Mouse (Mus musculus) heart, postnatal 0 days (tissue): ENCODE measurements at regions not wholly inside any gene's neighbourhood (a gene's known extent, or its start where the extent isn't known, plus 50 kb on each side); places are given as distances from the start of the nearest gene placed in this dataset.
"Not testable (repeated sequence)": the region's sequence is repeated elsewhere in the genome, so short reads cannot be mapped to it uniquely, and the experiment has no call there.

Experiments used
- ATAC-seq: fragments of 200-750 bp; cut with Nextera tagmentation; 2 replicates; pipeline ENCODE4 v1.8.0; 2017; ENCODE audit warnings: low read depth, moderate number of reproducible peaks, moderate library complexity; ENCODE audit not compliant: insufficient read depth
- DNase-seq: peaks from one replicate; pipeline ENCODE4 v3.0.0-alpha.2; 2016; ENCODE audit warnings: low spot score
- H3K27ac ChIP-seq: fragments of 300-500 bp; sonication (generic); 2 replicates; pipeline ENCODE4 v1.5.1; 2014; ENCODE audit warnings: low read depth, mild to moderate bottlenecking
- H3K27me3 ChIP-seq: fragments of 300-500 bp; sonication (generic); 2 replicates; pipeline ENCODE4 v1.6.1; 2014; ENCODE audit warnings: low read length, mixed read lengths; ENCODE audit not compliant: control insufficient read depth, insufficient read depth
- H3K36me3 ChIP-seq: fragments of 300-500 bp; sonication (generic); replicated peaks from 2 replicates; pipeline ENCODE4 v1.6.1; 2014; ENCODE audit warnings: low read length, mixed read lengths; ENCODE audit not compliant: control insufficient read depth, insufficient read depth
- H3K4me1 ChIP-seq: fragments of 300-500 bp; sonication (generic); 2 replicates; pipeline ENCODE4 v1.6.1; 2014; ENCODE audit warnings: antibody characterized with exemption; ENCODE audit not compliant: control insufficient read depth, insufficient read depth
- H3K4me2 ChIP-seq: fragments of 300-500 bp; sonication (generic); 2 replicates; pipeline ENCODE4 v1.6.1; 2014; ENCODE audit warnings: low read depth, mild to moderate bottlenecking, low read length, moderate library complexity
- H3K4me3 ChIP-seq: fragments of 300-500 bp; sonication (generic); 2 replicates; pipeline ENCODE4 v1.5.1; 2014; ENCODE audit warnings: low read depth, low read length
- H3K9ac ChIP-seq: fragments of 300-500 bp; sonication (generic); replicated peaks from 2 replicates; pipeline ENCODE4 v1.6.1; 2014; ENCODE audit warnings: low read depth, low read length, mixed read lengths
- H3K9me3 ChIP-seq: fragments of 300-500 bp; sonication (generic); replicated peaks from 2 replicates; pipeline ENCODE4 v1.6.1; 2016; ENCODE audit warnings: low read length; ENCODE audit not compliant: control insufficient read depth
- CTCF ChIP-seq: IDR thresholded peaks from 2 replicates; pipeline ENCODE4 v1.5.1; 2016; ENCODE audit warnings: antibody characterized with exemption, control low read depth, low read depth
- EP300 ChIP-seq: IDR thresholded peaks from 2 replicates; pipeline ENCODE4 v1.6.1; 2016; ENCODE audit warnings: antibody characterized with exemption, low read depth
- WGBS: fragments of 180-500 bp; shearing (Covaris S2); extraction: QIAGEN DNeasy Blood & Tissue Kit; methylation state at CpG from one replicate; pipeline ENCODE4 v1.1.7; 2014; 5-methylcytosine and 5-hydroxymethylcytosine counted together

DNA sequence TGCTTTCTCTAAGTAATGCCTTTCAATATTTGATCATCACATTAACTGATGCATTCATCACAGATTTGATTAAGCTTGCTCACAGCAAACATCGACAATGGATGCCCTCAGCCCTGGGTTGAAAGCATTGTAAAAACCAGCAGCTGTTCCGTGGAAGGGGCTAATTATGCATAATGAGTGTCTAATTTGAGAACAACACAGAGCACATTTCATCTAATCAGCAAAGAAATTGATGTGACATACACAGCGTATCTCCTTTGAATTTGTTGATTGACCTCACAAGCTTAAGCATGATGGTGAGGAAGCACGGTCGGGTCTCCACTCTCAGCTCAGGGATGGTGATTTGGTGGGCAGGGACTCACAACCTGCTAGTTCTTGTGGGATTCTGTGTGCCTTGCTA lies 84.0 kb upstream of the Ttc29 start:
- no peaks in the 10 kb centered on the region for H3K36me3 ChIP-seq
- TF ChIP-seq CTCF (no peak), EP300 (no peak)
- no peak overlapping the region for H3K4me3 ChIP-seq
- H3K27me3 ChIP-seq, result no peaks in the 10 kb centered on the region
- WGBS, result 73% methylated on average over 5 of the region's 5 CpGs
- H3K27ac ChIP-seq, result no peak overlapping the region
- no peak overlapping the region for H3K9ac ChIP-seq
- H3K9me3 ChIP-seq, result no peaks in the 10 kb centered on the region
- no peak for ATAC-seq
- no peak overlapping the region for H3K4me2 ChIP-seq
- H3K4me1 ChIP-seq, result no peaks in the 10 kb centered on the region
- no peak for DNase-seq

DNA sequence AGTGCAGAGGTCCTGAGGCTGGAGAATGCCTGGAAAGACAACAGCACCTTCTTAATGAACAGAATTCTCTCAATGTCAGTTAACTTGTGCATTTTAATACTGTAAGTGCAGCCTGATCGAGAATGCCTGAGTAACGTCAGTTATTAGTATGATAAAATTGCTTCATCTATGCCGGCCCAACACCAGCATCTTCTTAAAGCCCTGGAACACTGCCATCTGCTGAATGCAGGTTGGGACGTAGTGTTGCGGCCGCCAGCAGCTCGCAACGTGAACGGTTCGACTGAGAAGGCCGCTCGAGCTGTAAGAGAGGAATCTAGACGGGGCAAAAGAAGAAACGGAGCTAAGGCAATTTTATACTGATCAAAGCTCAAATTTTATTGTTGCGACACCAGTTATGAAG lies 73.6 kb upstream of the Ttc29 start:
- H3K4me1 ChIP-seq, H3K36me3 ChIP-seq, H3K27me3 ChIP-seq, H3K9ac ChIP-seq, DNase-seq, H3K9me3 ChIP-seq, ATAC-seq, H3K4me2 ChIP-seq, H3K4me3 ChIP-seq, H3K27ac ChIP-seq: not testable (repeated sequence)
- 52% methylated on average over 13 of the region's 15 CpGs for WGBS

DNA sequence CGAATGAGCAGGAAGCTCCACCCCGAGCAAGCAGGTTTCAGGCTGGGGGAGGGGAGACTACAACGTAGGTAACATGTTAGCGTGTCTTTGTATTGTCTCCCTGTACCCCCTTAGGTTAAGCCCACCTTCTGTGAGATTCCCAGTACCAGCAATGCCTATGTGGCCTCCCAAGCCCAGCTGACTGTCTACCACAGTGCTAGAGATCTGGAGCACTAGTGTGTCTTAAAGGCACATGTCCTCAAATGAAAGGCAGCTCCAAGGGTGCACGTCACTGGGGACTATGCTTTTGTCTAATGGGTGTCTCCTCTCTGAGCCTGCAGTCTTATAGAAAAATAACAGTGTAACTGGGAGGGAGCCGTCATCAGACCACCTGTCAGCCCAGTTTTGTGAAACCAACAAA lies 65.9 kb upstream of the Ttc29 start:
- no peaks in the 10 kb centered on the region for H3K36me3 ChIP-seq
- WGBS, result 79% methylated on average over 6 of the region's 6 CpGs
- ATAC-seq, result no peak

DNA sequence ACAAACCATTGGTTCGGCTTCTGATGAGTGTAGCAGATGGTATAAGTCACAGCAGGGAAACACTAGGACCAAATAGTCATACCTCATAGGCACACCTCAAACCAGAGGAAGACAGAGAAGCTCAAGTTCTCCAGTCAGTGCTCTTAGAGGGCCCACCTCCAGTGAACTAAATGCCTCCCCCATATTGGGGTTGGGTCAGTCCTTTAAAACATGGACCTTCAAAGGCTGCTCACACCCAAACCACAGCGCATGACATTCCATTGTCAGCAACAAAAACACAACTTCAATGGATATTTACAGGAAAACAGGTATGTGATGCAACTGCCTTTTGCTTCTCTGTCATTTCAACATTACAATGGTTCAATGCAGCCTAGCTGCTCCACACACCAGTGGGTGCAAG lies 65.1 kb upstream of the Ttc29 start:
- WGBS, result 86% methylated on average over 2 of the region's 2 CpGs
- no peak for DNase-seq
- TF ChIP-seq CTCF (no peak), EP300 (no peak)
- Histone ChIP-seq H3K27ac (no peak overlapping the region), H3K4me1 (no peaks in the 10 kb centered on the region), H3K4me2 (no peak overlapping the region), H3K9me3 (no peaks in the 10 kb centered on the region), H3K36me3 (no peaks in the 10 kb centered on the region), H3K4me3 (no peak overlapping the region), H3K27me3 (no peaks in the 10 kb centered on the region), H3K9ac (no peak overlapping the region)
- ATAC-seq, result no peak

More for the DNA sequence above, 65.9 kb upstream of the Ttc29 start:
- Histone ChIP-seq H3K4me2 (no peak overlapping the region), H3K27me3 (no peaks in the 10 kb centered on the region), H3K4me1 (no peaks in the 10 kb centered on the region), H3K9me3 (no peaks in the 10 kb centered on the region), H3K9ac (no peak overlapping the region), H3K27ac (no peak overlapping the region), H3K4me3 (no peak overlapping the region)
- no peak for TF ChIP-seq CTCF
- TF ChIP-seq EP300, result no peak
- DNase-seq, result no peak

DNA sequence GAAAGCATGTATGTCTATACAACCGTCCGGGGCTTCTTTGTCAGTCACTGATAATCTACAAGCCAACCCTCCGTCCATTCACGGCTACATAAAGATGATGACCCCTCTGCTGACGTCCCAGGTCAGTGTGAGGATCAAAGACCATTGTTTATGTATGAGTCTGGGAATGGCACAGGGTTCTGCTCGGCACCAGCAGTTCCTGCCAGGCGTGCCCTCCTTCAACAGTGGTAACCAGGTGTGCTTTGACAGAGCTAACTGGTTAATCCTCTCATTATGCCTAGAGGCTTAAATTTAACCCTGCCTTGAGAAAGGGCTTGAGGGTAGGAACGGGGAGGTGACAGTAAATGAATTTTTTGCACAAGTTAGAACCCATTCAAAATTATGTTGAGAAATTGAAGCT lies 58.2 kb upstream of the Ttc29 start:
- Histone ChIP-seq H3K9ac (no peak overlapping the region), H3K27ac (no peak overlapping the region), H3K36me3 (no peaks in the 10 kb centered on the region), H3K4me3 (no peak overlapping the region), H3K27me3 (no peaks in the 10 kb centered on the region), H3K4me2 (no peak overlapping the region), H3K4me1 (no peaks in the 10 kb centered on the region), H3K9me3 (no peaks in the 10 kb centered on the region)
- DNase-seq (no peak), ATAC-seq (no peak)
- WGBS, result 57% methylated on average over 8 of the region's 8 CpGs
- TF ChIP-seq CTCF, result no peak
- no peak for TF ChIP-seq EP300

DNA sequence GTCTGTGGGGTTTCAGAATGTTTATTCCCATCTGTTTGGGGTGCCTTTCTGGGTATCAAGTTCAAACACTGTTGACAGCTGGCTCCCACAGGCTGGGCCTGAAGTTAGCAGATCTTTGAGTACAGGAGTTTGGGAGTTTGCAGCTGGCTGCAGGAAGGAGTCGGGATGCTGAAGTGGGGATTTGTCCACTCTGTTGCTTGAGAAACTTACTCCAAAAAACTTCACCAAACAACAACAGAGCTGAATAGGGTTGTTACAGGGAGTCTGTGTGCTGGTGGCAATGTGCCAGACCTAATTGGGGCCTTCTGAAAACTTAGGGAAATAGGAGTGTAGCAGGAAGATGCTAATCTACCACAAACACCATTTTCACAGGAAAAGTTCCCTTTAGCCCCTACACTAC lies 51.1 kb upstream of the Ttc29 start:
- 37% methylated on average over 1 of the region's 1 CpGs for WGBS
- ATAC-seq, result no peak

More for the DNA sequence above, 51.1 kb upstream of the Ttc29 start:
- no peak overlapping the region for H3K27ac ChIP-seq
- H3K9me3 ChIP-seq, result no peaks in the 10 kb centered on the region
- no peaks in the 10 kb centered on the region for H3K27me3 ChIP-seq
- no peak overlapping the region for H3K4me2 ChIP-seq
- no peaks in the 10 kb centered on the region for H3K36me3 ChIP-seq
- no peaks in the 10 kb centered on the region for H3K4me1 ChIP-seq
- no peak overlapping the region for H3K9ac ChIP-seq
- DNase-seq, result no peak
- TF ChIP-seq CTCF (no peak), EP300 (no peak)
- H3K4me3 ChIP-seq, result no peak overlapping the region
